Mouse (Mus musculus) lung, postnatal 25 days (tissue): Measurements from ENCODE around the gene Itga5.

Experiments used
- DNase-seq: peaks from one replicate; pipeline ENCODE4 v3.0.0; 2022; ENCODE audit warnings: low spot score

Gene Itga5

GRCm38 (mm10) chr15:103310365-103310910, 56.1 kb downstream of the Itga5 start, which contains the start of gene Gpr84:
Gpr84 (minus strand) TSS chr15:103310612.
- DNase-seq: no peak

DNA sequence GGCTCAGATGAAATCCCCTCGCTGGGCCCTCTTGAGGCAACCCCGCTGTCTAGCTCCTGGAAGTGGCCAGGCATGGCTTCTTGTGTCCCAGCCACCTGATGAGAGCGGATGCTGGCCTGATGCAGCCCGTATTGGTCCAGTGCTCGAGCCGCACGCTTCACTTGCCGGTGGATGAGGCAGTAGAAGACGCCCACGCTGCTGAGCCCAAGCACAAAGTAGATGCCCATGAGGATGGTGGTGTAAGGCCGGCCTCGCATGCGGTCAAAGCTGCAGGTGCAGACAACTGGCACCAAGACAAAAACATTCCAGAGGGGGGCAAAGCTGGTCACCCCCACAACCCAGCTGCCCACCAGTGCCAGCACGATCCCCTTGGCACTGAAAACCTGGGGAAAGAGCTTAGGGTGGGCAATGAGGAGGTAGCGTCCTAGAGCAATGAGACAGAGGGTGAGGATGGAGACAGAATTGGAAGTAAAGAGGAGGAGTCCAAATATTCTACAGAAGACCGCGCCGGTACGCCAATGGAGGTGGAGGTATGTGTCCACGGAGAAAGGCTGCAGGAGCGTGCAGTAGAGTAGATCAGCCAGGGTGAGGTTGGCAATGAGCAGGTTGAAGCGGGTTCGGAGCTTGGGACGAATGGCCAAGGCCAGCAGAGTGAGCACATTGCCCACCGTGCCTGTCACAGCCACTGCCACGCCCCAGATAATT, 57.5 kb downstream of the Itga5 start:
- DNase-seq: no peak

DNA sequence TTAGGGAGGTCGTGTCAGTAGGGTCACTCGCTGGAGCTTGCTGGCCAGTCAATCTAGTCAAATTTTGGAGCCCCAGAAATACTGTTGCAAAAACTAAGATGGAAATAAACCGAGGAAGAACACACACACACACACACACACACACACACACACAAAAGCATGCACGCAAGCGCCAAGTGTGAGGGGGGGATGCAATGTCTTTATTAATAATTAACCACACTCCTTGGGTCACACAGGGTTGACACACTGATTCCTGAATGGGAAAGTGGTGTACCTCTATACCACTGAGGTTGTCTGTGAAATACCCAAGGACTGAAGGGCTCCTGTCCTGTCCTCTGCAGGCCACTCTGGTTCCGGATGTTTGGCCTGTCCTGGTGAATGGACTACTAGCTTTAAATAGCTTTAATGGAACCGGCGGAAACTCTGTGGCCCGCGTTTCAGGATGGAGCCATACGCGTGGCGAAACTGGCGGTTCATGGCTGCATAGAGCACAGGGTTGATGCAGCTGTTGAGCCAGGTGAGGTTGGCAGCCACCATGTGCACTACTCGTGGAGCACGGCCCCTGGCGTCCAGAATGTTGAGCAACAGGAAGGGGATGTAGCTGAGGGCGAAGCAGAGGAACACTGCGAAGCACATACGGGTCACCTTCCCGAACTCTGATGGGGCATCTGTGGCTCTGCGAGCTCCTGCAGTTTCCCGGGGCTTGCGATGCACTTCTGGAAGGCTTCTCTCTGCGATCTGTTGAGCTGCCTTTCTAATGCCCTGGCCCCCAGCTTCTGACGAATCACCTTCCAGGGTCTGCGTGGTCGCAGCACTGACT, 58.3 kb downstream of the Itga5 start:
- DNase-seq: no peak

GRCm38 (mm10) chr15:103307125-103307524, 59.4 kb downstream of the Itga5 start:
- peak; percentile 93 for DNase-seq

DNA sequence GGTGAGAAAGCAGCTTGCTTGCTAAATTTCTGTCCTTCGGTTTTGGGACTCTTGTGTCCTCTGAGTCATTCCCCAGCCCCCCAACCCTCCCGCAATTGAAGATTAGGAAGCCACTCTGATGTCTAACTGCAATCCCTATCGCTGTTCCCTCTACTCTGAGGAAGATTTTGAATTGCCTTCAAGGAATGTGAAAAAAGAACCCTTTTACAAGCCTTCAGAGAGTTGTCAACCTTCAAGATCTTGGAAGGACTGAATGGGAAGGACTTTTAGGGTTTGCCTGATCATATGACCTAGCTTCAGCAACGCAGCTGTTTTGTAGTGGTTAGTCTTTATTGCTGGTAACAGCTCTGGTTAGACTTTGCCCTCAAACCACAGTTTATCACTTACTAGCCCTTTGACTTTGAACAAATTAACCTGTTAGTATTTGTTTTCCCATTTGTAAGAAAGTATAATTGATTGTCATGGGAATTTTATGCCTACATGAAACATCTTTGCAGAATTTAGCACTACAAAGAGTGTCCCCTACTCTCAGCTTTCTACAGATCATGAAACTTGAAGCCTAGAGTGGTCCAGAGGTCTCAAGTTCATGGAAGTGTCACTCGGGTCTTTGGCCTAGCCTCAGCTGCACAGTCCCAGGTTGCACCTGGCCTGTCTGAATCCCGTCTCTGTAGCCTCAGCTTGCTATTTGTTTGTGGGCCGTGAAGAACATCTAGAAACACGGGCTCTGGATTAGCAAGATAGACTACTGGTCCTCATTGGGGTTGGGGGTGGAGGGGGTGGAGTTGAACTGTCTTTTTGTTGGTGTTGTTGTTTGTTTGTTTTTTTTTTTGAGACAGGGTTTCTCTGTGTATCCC, 60.5 kb downstream of the Itga5 start:
- DNase-seq: no peak

DNA sequence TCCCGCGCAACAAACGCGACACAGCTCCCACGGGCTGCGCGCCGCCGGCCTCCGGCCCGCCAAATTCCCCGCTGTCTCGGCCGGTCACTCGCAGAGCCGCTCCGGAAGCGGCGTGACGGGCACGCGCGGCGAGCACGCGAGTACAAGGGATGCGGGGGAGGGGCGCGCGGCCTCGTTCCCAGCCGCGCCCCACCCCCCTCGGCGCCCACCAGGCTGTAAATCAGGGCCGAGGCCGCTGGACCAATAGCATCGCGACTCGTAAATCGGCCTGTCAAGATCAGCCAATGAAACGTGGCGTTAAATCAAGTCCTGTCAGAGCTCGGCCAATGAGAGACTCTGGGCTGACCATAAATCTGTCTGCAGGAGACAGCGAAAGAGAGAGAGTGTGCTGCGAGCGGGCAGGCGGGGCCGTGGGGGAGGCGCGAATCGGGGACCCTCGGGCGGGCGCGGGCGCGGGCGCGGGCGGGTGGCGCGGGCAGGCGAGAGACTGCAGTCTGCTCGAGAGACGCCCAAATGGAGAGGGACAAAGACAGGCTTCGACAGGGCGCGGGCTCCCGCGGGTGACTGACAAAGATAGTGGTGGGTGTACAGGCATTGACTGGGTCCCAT, 61.4 kb downstream of the Itga5 start:
- peak; percentile 97 for DNase-seq

GRCm38 (mm10) chr15:103304616-103304969, 62.0 kb downstream of the Itga5 start:
- DNase-seq: no peak

DNA sequence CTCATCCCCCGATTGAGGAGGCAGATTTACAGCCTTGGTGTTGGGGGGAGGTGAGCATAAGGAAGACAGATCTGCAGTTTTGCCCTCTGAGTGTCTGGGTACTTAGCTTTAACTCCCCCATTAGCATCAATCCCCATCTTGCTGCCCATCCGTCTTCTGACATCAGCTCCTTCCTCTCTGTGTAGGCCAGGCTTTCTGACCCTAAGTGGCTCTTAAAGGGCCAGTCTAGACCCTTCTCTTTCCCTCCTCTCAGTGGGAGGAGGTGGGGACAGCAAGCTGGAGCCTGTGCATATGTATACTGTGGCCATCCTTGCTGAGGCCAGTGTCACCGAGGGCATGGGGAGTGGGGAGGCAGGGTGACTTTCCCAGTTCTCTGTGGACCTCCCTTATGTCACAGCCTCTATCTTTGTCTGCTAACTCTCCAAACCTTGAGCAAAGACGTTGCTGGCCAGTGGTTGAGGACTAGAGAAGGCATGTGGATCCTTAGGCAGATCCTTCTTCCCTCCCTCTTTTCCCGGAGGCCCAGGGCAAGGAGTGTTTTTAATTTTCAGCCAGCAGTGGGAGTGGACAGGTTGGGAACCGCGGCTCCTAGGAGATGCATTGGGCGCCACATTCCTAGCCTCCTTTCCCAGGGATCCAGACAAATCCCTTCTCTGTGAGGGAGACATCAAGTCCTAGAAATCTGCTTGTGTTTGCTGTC, 62.5 kb downstream of the Itga5 start:
- no peak for DNase-seq

DNA sequence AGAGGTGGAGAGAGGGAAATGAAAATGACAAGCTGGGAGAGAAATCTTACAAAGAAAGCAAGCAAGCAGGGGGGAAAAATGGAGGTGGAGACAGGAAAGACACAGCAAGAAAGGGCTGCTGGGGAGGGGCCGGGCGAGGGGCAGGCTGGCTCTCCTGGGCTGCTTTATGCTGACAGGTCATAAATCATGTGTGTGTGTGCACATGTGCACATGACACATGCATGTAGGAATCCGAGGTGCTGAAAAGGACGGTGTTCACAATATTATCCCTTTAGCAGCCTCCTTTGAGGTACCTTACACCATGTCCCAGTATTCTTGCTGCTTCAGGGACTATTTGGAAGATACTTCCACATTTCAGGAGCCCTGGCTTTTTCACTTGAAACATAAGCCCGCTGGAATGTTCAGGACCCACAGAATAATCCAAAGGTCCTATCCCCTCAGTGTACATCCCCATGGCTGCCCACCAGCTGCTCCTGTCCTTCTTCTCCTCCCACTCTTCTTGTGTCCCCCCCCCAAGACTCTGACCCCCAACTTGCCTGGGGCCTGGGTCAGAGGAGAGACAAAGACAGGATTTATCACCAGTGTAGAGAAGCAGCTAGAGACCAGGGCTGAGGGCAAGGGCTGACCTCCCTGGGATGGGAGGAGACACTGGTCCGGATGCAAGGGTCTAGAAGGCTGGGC, 64.1 kb downstream of the Itga5 start:
- DNase-seq: no peak

DNA sequence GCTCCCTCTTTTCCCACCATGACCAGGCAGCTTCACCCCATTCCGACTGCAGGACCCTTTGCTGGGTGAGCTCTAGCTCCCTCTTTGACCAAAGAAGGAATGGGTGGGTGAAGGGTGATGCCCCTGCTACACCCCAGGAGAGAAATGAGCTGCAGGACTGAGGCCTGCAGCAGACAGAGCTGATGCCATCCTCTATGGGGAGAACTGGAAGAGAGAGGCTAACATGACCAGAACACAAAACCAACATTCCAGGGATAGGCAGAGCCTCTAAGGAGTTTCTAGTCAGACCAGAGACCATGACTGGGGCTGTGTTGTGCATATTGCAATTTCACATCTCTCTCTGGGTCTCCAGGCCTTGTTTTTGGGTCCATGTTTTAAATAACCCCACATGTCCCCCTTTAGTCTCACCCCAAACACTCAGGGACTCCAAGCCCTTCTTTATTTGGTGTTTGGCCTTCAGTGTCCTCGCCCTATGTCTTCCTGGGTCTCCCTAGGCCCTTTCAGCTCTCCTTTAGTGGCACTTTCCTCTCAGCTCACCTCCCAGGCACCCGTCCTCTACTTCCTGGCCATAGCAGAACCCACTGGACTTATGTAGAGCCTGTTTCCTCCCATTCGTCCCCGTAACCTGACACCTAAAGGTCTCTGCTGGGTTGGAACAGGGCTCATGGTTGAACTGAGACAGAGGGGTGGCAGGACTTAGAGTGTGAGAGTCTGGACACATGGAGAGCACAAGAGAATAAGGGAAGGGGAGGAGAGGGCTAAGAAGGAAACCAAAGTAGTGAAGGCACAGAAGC, 64.8 kb downstream of the Itga5 start:
- DNase-seq: no peak

- DNase-seq: no peak
Measured at GRCm38 (mm10) chr15:103301046-103301445, 65.5 kb downstream of the Itga5 start.

GRCm38 (mm10) chr15:103300560-103300959, 66.0 kb downstream of the Itga5 start:
- no peak for DNase-seq

- no peak for DNase-seq
Measured at GRCm38 (mm10) chr15:103300067-103300471, 66.5 kb downstream of the Itga5 start.

GRCm38 (mm10) chr15:103299644-103300043, 66.9 kb downstream of the Itga5 start:
- no peak for DNase-seq

- no peak for DNase-seq
Measured at GRCm38 (mm10) chr15:103298861-103299616, 67.5 kb downstream of the Itga5 start.

DNA sequence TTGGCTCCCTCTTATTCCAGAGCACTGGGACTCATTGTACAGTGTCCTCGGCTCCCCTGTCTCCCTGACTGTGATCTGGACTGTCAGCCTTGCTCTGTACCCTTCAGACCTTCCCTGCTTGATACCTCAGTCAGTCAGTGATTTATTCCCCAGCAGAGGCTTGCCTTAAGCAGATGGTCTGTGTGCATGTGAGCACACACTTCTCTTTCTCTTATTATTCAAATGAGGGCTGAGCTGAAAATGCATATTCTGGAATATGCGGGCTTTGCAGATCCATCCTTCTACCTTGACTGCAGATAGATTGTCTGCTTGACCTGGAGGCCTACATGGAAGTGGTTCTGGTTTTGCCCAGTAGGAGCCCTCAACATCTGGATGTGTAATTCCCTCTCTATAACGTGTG, 68.5 kb downstream of the Itga5 start:
- DNase-seq: no peak

DNA sequence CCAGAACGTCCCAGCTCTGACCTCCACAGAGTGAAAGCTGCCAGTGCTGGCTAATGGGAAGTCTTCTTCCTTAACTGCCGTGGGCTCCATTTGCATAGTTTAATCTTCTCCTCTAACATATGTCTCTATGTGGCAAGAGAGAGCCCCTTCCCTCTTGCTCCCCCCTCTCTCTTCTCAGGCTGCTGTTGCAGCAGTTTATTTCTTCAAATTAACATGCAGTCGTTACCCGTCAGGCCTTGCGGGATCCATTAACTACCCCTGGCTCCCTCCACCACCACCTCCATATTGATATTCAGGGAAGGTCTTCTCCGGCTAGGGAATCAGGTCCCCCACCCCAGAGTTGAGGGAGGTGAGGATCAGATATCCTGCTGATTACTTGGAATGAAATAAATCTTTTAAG, 69.2 kb downstream of the Itga5 start:
- no peak for DNase-seq

DNA sequence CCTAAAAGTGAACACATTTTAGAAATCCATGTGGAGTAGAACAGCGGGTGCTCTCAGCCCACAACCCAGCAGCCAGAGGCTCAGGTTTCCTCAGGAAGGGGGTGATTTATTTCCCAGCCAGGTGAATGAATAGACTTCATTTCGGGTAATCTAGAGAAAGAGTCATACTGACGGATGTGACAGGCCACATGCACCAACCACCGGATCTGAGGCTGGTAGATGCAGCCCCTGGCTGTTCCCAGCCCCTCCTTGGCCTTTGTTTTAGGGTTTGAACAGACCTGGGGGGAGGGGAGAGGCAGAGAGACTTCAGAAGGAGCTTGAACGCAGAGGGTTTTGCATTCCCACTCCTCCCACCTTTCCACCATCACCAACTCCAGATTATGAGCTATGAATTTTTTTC, 70.7 kb downstream of the Itga5 start:
- no peak for DNase-seq

GRCm38 (mm10) chr15:103294649-103295048, 71.9 kb downstream of the Itga5 start:
- DNase-seq: no peak
